Mouse (Mus musculus) limb, embryonic 11.5 days (tissue): ENCODE measurements around the gene Mrpl52. TPM values are rescaled to one million over a fixed set of nuclear protein-coding genes. Genes with fewer than 3 reads are reported as not detected.

Experiments used
- ATAC-seq: fragments of 200-750 bp; cut with Nextera tagmentation; 2 replicates; pipeline ENCODE4 v1.8.0; 2017; ENCODE audit warnings: low read depth; ENCODE audit not compliant: insufficient number of reproducible peaks, low FRiP score, low TSS enrichment
- DNase-seq: peaks from one replicate; pipeline ENCODE4 v3.0.0-alpha.2; 2015; ENCODE audit warnings: low spot score
- H3K27ac ChIP-seq: fragments of 300-500 bp; sonication (generic); replicated peaks from 2 replicates; pipeline ENCODE4 v1.5.1; 2014; ENCODE audit warnings: low read depth, mild to moderate bottlenecking, low read length
- H3K27me3 ChIP-seq: fragments of 300-500 bp; sonication (generic); 2 replicates; pipeline ENCODE4 v1.6.1; 2014; ENCODE audit warnings: mild to moderate bottlenecking, low read length, mixed read lengths; ENCODE audit not compliant: control insufficient read depth, insufficient read depth
- H3K36me3 ChIP-seq: fragments of 300-500 bp; sonication (generic); 2 replicates; pipeline ENCODE4 v1.6.1; 2014; ENCODE audit warnings: mild to moderate bottlenecking, low read length, moderate library complexity, mixed read lengths; ENCODE audit not compliant: control insufficient read depth, insufficient read depth
- H3K4me1 ChIP-seq: fragments of 300-500 bp; sonication (generic); 2 replicates; pipeline ENCODE4 v1.6.1; 2014; ENCODE audit warnings: low read length, mixed read lengths; ENCODE audit not compliant: control insufficient read depth, insufficient read depth
- H3K4me2 ChIP-seq: fragments of 300-500 bp; sonication (generic); 2 replicates; pipeline ENCODE4 v1.6.1; 2014; ENCODE audit warnings: low read depth, mild to moderate bottlenecking, moderate library complexity; ENCODE audit not compliant: severe bottlenecking
- H3K4me3 ChIP-seq: fragments of 300-500 bp; sonication (generic); 2 replicates; pipeline ENCODE4 v1.5.1; 2014; ENCODE audit warnings: low read depth, low read length
- H3K9ac ChIP-seq: fragments of 300-500 bp; sonication (generic); 2 replicates; pipeline ENCODE4 v1.6.1; 2014; ENCODE audit warnings: mild to moderate bottlenecking, low read length
- H3K9me3 ChIP-seq: fragments of 300-500 bp; sonication (generic); 2 replicates; pipeline ENCODE4 v1.6.1; 2016; ENCODE audit warnings: low read length; ENCODE audit not compliant: control insufficient read depth
- WGBS: fragments of 180-500 bp; shearing (Covaris S2); extraction: QIAGEN DNeasy Blood & Tissue Kit; methylation state at CpG from one replicate; pipeline ENCODE4 v1.1.7; 2014; 5-methylcytosine and 5-hydroxymethylcytosine counted together
- polyA plus RNA-seq: library from polyadenylated mRNA; unstranded; fragments of >200 nt; fragmentation: Nextera tagmentation; extraction: Ambion mirVana; gene quantifications from 2 replicates; pipeline ENCODE4 v1.2.1, GENCODE M21; 2014

Mrpl52 gene
- polyA plus RNA-seq, 1 experiment from 2014 or later: 236 TPM

- 82% methylated on average over 7 of the region's 7 CpGs for WGBS
- H3K36me3 ChIP-seq: no peaks in the 10 kb centered on the region
- no peaks in the 10 kb centered on the region for H3K4me1 ChIP-seq
- no peak overlapping the region for H3K27ac ChIP-seq
- ATAC-seq (no peak), DNase-seq (no peak)
- no peak overlapping the region for H3K9ac ChIP-seq
- no peaks in the 10 kb centered on the region for H3K9me3 ChIP-seq
- no peaks in the 10 kb centered on the region for H3K27me3 ChIP-seq
- no peak overlapping the region for H3K4me2 ChIP-seq
- H3K4me3 ChIP-seq: no peak overlapping the region
These were observed 40.6 kb upstream of the Mrpl52 start for GRCm38 (mm10) chr14:54385968-54386618.

- H3K9ac ChIP-seq: no peak overlapping the region
- no peak for DNase-seq
- no peaks in the 10 kb centered on the region for H3K9me3 ChIP-seq
- no peaks in the 10 kb centered on the region for H3K4me1 ChIP-seq
- no peak overlapping the region for H3K4me3 ChIP-seq
- ATAC-seq: no peak
- WGBS: 81% methylated on average over 6 of the region's 6 CpGs
- no peaks in the 10 kb centered on the region for H3K27me3 ChIP-seq
- no peak overlapping the region for H3K4me2 ChIP-seq
- no peak overlapping the region for H3K27ac ChIP-seq
- H3K36me3 ChIP-seq: no peaks in the 10 kb centered on the region
These were observed 39.2 kb upstream of the Mrpl52 start for GRCm38 (mm10) chr14:54387546-54387945.

GRCm38 (mm10) chr14:54390843-54391242 is 35.9 kb upstream of the Mrpl52 start:
- Histone ChIP-seq H3K27me3 (no peaks in the 10 kb centered on the region), H3K27ac (no peak overlapping the region), H3K9me3 (no peaks in the 10 kb centered on the region), H3K4me1 (no peaks in the 10 kb centered on the region), H3K36me3 (no peaks in the 10 kb centered on the region), H3K9ac (no peak overlapping the region), H3K4me3 (no peak overlapping the region), H3K4me2 (no peak overlapping the region)
- DNase-seq: no peak
- no peak for ATAC-seq
- WGBS: 59% methylated on average over 6 of the region's 6 CpGs

GRCm38 (mm10) chr14:54393794-54394193 is 32.9 kb upstream of the Mrpl52 start:
- Histone ChIP-seq H3K4me1 (no peaks in the 10 kb centered on the region), H3K36me3 (no peaks in the 10 kb centered on the region), H3K27me3 (no peaks in the 10 kb centered on the region), H3K9me3 (no peaks in the 10 kb centered on the region), H3K27ac (no peak overlapping the region), H3K9ac (no peak overlapping the region), H3K4me2 (no peak overlapping the region), H3K4me3 (no peak overlapping the region)
- no peak for DNase-seq
- WGBS: 80% methylated on average over 3 of the region's 3 CpGs
- no peak for ATAC-seq

- no peaks in the 10 kb centered on the region for H3K4me1 ChIP-seq
- no peak for DNase-seq
- H3K27ac ChIP-seq: no peak overlapping the region
- no peak overlapping the region for H3K9ac ChIP-seq
- no peak for ATAC-seq
- no peak overlapping the region for H3K4me2 ChIP-seq
- H3K36me3 ChIP-seq: no peaks in the 10 kb centered on the region
- H3K4me3 ChIP-seq: no peak overlapping the region
- H3K9me3 ChIP-seq: no peaks in the 10 kb centered on the region
- no peaks in the 10 kb centered on the region for H3K27me3 ChIP-seq
These were observed 32.4 kb upstream of the Mrpl52 start for GRCm38 (mm10) chr14:54394309-54394708.

GRCm38 (mm10) chr14:54396685-54397084 is 30.0 kb upstream of the Mrpl52 start:
- Histone ChIP-seq H3K27me3 (no peaks in the 10 kb centered on the region), H3K4me1 (no peaks in the 10 kb centered on the region), H3K36me3 (no peaks in the 10 kb centered on the region), H3K4me2 (no peak overlapping the region), H3K4me3 (no peak overlapping the region), H3K27ac (no peak overlapping the region), H3K9me3 (no peaks in the 10 kb centered on the region), H3K9ac (no peak overlapping the region)
- DNase-seq (no peak), ATAC-seq (no peak)
- 87% methylated on average over 7 of the region's 7 CpGs for WGBS

GRCm38 (mm10) chr14:54397872-54398527 is 28.7 kb upstream of the Mrpl52 start:
- Histone ChIP-seq H3K9ac (no peak overlapping the region), H3K27ac (no peak overlapping the region), H3K4me3 (no peak overlapping the region), H3K27me3 (no peaks in the 10 kb centered on the region), H3K36me3 (no peaks in the 10 kb centered on the region), H3K4me1 (no peaks in the 10 kb centered on the region), H3K9me3 (no peaks in the 10 kb centered on the region), H3K4me2 (no peak overlapping the region)
- DNase-seq (no peak), ATAC-seq (no peak)
- 64% methylated on average over 7 of the region's 7 CpGs for WGBS

- Histone ChIP-seq H3K36me3 (no peaks in the 10 kb centered on the region), H3K4me1 (no peaks in the 10 kb centered on the region), H3K4me3 (no peak overlapping the region), H3K4me2 (no peak overlapping the region), H3K27ac (no peak overlapping the region), H3K27me3 (no peaks in the 10 kb centered on the region), H3K9ac (no peak overlapping the region), H3K9me3 (no peaks in the 10 kb centered on the region)
- 59% methylated on average over 7 of the region's 7 CpGs for WGBS
- ATAC-seq (no peak), DNase-seq (no peak)
These were observed 28.2 kb upstream of the Mrpl52 start for GRCm38 (mm10) chr14:54398528-54398916.
